Mouse (Mus musculus) lung, postnatal 4 days (tissue): ENCODE results near the gene Steap1.

Experiments used
- DNase-seq, 2 experiments: peaks; one replicate each; pipeline ENCODE4 v3.0.0; 2021

Steap1 gene

GRCm38 (mm10) chr5:5748866-5749682 is at the start of gene Steap1:
TSS of gene Steap1 (minus strand) at chr5:5749326.
- peak; percentile 89 to 92 for DNase-seq

- no peak for DNase-seq
Measured at GRCm38 (mm10) chr5:5787106-5787505, 38.0 kb upstream of the Steap1 start.

- no peak for DNase-seq
Measured at GRCm38 (mm10) chr5:5756392-5757019, 7.4 kb upstream of the Steap1 start.

- peak in 1 of 2 experiments; percentile 54 for DNase-seq
Measured at GRCm38 (mm10) chr5:5755039-5755438, 5.9 kb upstream of the Steap1 start.

GRCm38 (mm10) chr5:5749772-5750222 is 671 bp upstream of the Steap1 start:
- DNase-seq, result peak in 1 of 2 experiments; percentile 36

- DNase-seq, result no peak
Measured at GRCm38 (mm10) chr5:5734445-5734844, 14.7 kb downstream of the Steap1 start.

- no peak for DNase-seq
Measured at GRCm38 (mm10) chr5:5732858-5733257, 16.3 kb downstream of the Steap1 start.

- no peak for DNase-seq
Measured at GRCm38 (mm10) chr5:5732208-5732607, 16.9 kb downstream of the Steap1 start.

- no peak for DNase-seq
Measured at GRCm38 (mm10) chr5:5729904-5730303, 19.2 kb downstream of the Steap1 start.

- no peak for DNase-seq
Measured at GRCm38 (mm10) chr5:5722217-5722616, 26.9 kb downstream of the Steap1 start.

- no peak for DNase-seq
Measured at GRCm38 (mm10) chr5:5711032-5711431, 38.1 kb downstream of the Steap1 start.

GRCm38 (mm10) chr5:5707341-5708278 is 41.5 kb downstream of the Steap1 start:
- DNase-seq, result no peak

GRCm38 (mm10) chr5:5705019-5705418 is 44.1 kb downstream of the Steap1 start:
- no peak for DNase-seq

GRCm38 (mm10) chr5:5700386-5700785 is 48.7 kb downstream of the Steap1 start:
- no peak for DNase-seq

- DNase-seq, result no peak
Measured at GRCm38 (mm10) chr5:5698830-5699229, 50.3 kb downstream of the Steap1 start.

- no peak for DNase-seq
Measured at GRCm38 (mm10) chr5:5695401-5695942, 53.7 kb downstream of the Steap1 start.

- peak; percentile 58 to 68 for DNase-seq
Measured at GRCm38 (mm10) chr5:5693956-5694653, 55.0 kb downstream of the Steap1 start, which contains the start of gene Steap2. TSS of gene Steap2 (minus strand) at chr5:5694578.

GRCm38 (mm10) chr5:5693541-5693955 is 55.6 kb downstream of the Steap1 start:
- DNase-seq, result no peak

- no peak for DNase-seq
Measured at GRCm38 (mm10) chr5:5692167-5692738, 56.9 kb downstream of the Steap1 start.

GRCm38 (mm10) chr5:5688945-5689540 is 60.1 kb downstream of the Steap1 start:
- DNase-seq, result no peak

GRCm38 (mm10) chr5:5688228-5688627 is 60.9 kb downstream of the Steap1 start:
- DNase-seq, result no peak
